Mouse (Mus musculus): ENCODE measurements around the gene Plekha5. TPM values are rescaled to one million over a fixed set of nuclear protein-coding genes. Genes with fewer than 3 reads are reported as not detected.

The Plekha5 gene
- polyA plus RNA-seq, 1 experiment from 2014 or later, result 4.8 TPM

DNA sequence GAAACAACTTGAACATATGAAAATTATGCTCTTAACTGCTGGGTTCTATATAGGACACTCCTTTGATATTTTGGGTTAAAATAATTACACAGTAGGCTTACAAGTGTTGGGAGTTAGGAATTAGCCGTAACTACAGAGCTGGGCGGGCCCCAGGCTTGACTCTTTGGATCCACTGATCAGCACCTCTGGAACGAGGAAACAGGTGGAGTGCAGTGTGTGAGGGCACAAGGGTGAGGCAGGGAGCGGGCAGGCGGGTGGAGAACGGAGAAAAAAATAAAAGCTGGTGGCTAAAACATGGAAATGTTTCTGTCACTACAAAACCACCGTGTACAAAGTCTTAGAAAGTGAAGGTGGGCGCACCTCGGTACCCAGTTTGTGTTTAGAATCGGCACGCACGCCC lies 218.8 kb downstream of the Plekha5 start:
- WGBS (ENCODE audit: insufficient replicate concordance), result 83% methylated on average over 12 of the region's 12 CpGs
- DNase-seq, result no peak
- no peaks in the 10 kb centered on the region for H3K9me3 ChIP-seq (replicated peaks)
- H3K36me3 ChIP-seq, result peaks cover 74% of the 10 kb centered on the region
- H3K4me3 ChIP-seq (replicated peaks), result no peak overlapping the region
- no peaks in the 10 kb centered on the region for H3K27me3 ChIP-seq
- no peak overlapping the region for H3K27ac ChIP-seq
- ATAC-seq (ENCODE audit: low read depth), result no peak
- no peak overlapping the region for H3K4me2 ChIP-seq
- H3K4me1 ChIP-seq (replicated peaks), result no peaks in the 10 kb centered on the region
- H3K9ac ChIP-seq, result no peak overlapping the region

DNA sequence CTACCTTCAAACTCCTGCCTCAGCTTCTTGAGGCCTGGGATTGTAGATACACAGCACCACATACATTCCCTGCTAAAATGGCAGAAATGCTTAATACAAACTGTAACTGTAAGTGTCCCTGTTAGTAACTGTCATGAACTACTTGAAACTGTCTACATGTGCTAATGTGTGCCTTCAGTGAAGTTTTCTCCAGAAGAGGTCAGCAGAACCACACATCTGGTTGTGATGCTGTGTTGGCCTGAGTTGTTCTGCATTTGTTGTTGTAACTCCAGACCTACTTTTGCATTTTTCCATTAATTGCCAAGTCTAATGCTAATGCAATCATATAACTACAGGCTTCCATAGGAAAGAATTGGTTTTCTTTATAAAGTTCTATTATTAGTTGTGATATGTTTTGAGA lies 222.1 kb downstream of the Plekha5 start:
- no peak for ATAC-seq (ENCODE audit: low read depth)
- Histone ChIP-seq H3K9ac (no peak overlapping the region), H3K36me3 (peaks cover 72% of the 10 kb centered on the region), H3K4me3 (replicated peaks) (no peak overlapping the region), H3K27ac (no peak overlapping the region), H3K9me3 (replicated peaks) (no peaks in the 10 kb centered on the region), H3K4me2 (no peak overlapping the region), H3K27me3 (no peaks in the 10 kb centered on the region), H3K4me1 (replicated peaks) (no peaks in the 10 kb centered on the region)
- DNase-seq, result no peak

Other genes with a start within 250 kb of the Plekha5 start
- 3.0 and 3.7 TPM in 2 replicates for gene Aebp2, start 198.6 kb downstream of the Plekha5 start, polyA plus RNA-seq (2015; fragmentation: Nextera tagmentation; extraction: Ambion mirVana)

All from liver, embryonic 13.5 days (tissue).